Mouse (Mus musculus) 416B (cell line): ENCODE measurements around the gene Kncn.
A peak's percentile ranks its signal among the peaks of the same experiment; 100 is the strongest.

Experiments used
- DNase-seq: peaks from one replicate; pipeline ENCODE4 v3.0.0; 2011; ENCODE audit warnings: low read depth

Kncn gene

GRCm38 (mm10) chr4:115878828-115879227, 5.4 kb upstream of the Kncn start:
- no peak for DNase-seq

- DNase-seq = no peak
Measured at GRCm38 (mm10) chr4:115881183-115881582, 3.0 kb upstream of the Kncn start.

- DNase-seq = no peak
Measured at GRCm38 (mm10) chr4:115882195-115882594, 2.0 kb upstream of the Kncn start.

- DNase-seq = no peak
Measured at GRCm38 (mm10) chr4:115885846-115886245, 1.6 kb downstream of the Kncn start.

- DNase-seq = peak; percentile 40
Measured at GRCm38 (mm10) chr4:115886875-115887274, 2.7 kb downstream of the Kncn start.

- no peak for DNase-seq
Measured at GRCm38 (mm10) chr4:115890066-115890465, 5.9 kb downstream of the Kncn start.

GRCm38 (mm10) chr4:115890553-115890952, 6.4 kb downstream of the Kncn start, which contains the start of gene 6430628N08Rik:
Gene 6430628N08Rik, plus strand, starts transcription at chr4:115890665.
- DNase-seq = no peak

GRCm38 (mm10) chr4:115894281-115894680, 10.1 kb downstream of the Kncn start:
- no peak for DNase-seq

GRCm38 (mm10) chr4:115897901-115898631, 13.9 kb downstream of the Kncn start:
- DNase-seq = no peak

GRCm38 (mm10) chr4:115902816-115903215, 18.6 kb downstream of the Kncn start:
- DNase-seq = peak; percentile 75

- no peak for DNase-seq
Measured at GRCm38 (mm10) chr4:115904375-115904774, 20.2 kb downstream of the Kncn start.

- DNase-seq = no peak
Measured at GRCm38 (mm10) chr4:115905701-115906100, 21.5 kb downstream of the Kncn start.

- no peak for DNase-seq
Measured at GRCm38 (mm10) chr4:115906791-115907190, 22.6 kb downstream of the Kncn start.

- no peak for DNase-seq
Measured at GRCm38 (mm10) chr4:115907994-115908393, 23.8 kb downstream of the Kncn start.

GRCm38 (mm10) chr4:115908641-115909040, 24.4 kb downstream of the Kncn start:
- no peak for DNase-seq

- no peak for DNase-seq
Measured at GRCm38 (mm10) chr4:115911586-115911985, 27.4 kb downstream of the Kncn start.

GRCm38 (mm10) chr4:115919911-115920310, 35.7 kb downstream of the Kncn start:
- no peak for DNase-seq

GRCm38 (mm10) chr4:115922688-115923087, 38.5 kb downstream of the Kncn start:
- peak; percentile 55 for DNase-seq

GRCm38 (mm10) chr4:115923262-115923880, 39.2 kb downstream of the Kncn start:
- DNase-seq = no peak

- no peak for DNase-seq
Measured at GRCm38 (mm10) chr4:115927637-115928036, 43.4 kb downstream of the Kncn start.

- no peak for DNase-seq
Measured at GRCm38 (mm10) chr4:115931556-115932088, 47.4 kb downstream of the Kncn start.

- no peak for DNase-seq
Measured at GRCm38 (mm10) chr4:115935835-115936581, 51.8 kb downstream of the Kncn start.

GRCm38 (mm10) chr4:115936646-115937045, 52.4 kb downstream of the Kncn start:
- no peak for DNase-seq
